Mouse (Mus musculus) small intestine, adult 2 months (tissue): ENCODE data around the gene Nfya.

ENCODE experiments used
- CTCF ChIP-seq: fragments of 200-500 bp; IDR thresholded peaks from 2 replicates; pipeline ENCODE4 v1.5.1; 2012; ENCODE audit warnings: low read depth, mild to moderate bottlenecking, control low read depth, inconsistent platforms, low read length, moderate library complexity, mixed read lengths; ENCODE audit not compliant: insufficient replicate concordance, insufficient read length; ENCODE audit errors: extremely low read depth
- POLR2A ChIP-seq: fragments of 200-500 bp; IDR thresholded peaks from 2 replicates; pipeline ENCODE4 v1.6.1; 2012; ENCODE audit warnings: low read depth, mild to moderate bottlenecking, control low read depth, inconsistent platforms, low read length, moderate library complexity

DNA sequence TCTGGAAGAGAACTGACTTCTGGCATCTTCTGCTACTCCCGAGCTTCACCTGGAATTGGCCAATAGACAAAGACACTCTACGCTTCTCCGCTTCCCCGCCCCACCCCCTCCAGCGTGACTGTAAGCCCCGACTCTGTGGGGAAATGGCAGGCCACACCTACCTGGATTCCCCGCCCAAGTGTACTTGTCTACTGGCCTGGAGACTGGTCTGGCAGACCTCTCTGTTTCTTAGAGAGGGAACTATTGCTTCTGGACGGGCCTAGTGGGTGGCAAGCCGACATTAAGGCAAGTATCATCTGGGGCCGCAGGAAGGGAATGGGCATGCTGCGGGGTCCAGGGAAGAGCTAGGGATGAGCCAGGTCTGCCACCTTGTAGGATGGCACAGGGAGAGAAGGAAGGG is 45.0 kb upstream of the Nfya start, which contains the start of gene Unc5cl:
- TF ChIP-seq POLR2A = peak; percentile 80
- TF ChIP-seq CTCF = no peak
